Mouse (Mus musculus) lung, postnatal 0 days (tissue): ENCODE measurements around the gene Paox.

Source experiments
- CTCF ChIP-seq: IDR thresholded peaks from 2 replicates; pipeline ENCODE4 v1.5.1; 2016; ENCODE audit warnings: antibody characterized with exemption, mild to moderate bottlenecking
- EP300 ChIP-seq: IDR thresholded peaks from 2 replicates; pipeline ENCODE4 v1.6.1; 2016; ENCODE audit warnings: antibody characterized with exemption, mild to moderate bottlenecking, control low read depth

DNA sequence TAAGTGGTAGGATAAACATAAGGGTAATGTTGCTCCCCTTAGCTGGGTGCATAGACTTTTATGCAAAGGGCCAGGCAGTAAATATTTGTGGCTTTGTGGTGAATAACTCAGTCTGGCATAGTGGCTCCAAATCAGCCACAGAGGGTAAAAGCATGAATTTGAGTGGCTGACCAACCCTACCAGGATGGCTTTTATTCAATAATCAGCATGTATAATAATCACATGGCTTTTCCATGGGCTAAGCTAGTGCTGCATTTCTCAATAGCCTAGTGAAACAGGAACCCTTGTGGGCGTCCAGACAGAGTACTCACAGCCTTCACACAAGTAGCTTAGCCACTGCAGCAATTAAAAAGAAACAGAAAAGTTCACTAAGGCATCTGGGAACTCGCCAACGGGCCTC, 3.7 kb upstream of the Paox start:
- TF ChIP-seq CTCF (no peak), EP300 (no peak)
